Mouse (Mus musculus): ENCODE measurements at regions not wholly inside any gene's neighbourhood (a gene's known extent, or its start where the extent isn't known, plus 50 kb on each side); places are given as distances from the start of the nearest gene placed in this dataset.

GRCm38 (mm10) chr6:52417439-52418124, 104.3 kb downstream of the Evx1 start:
- Histone ChIP-seq H3K4me1 (replicated peaks) (no peaks in the 10 kb centered on the region), H3K36me3 (no peaks in the 10 kb centered on the region), H3K4me3 (replicated peaks) (no peak overlapping the region), H3K27ac (no peak overlapping the region), H3K4me2 (no peak overlapping the region), H3K9ac (no peak overlapping the region), H3K9me3 (replicated peaks) (no peaks in the 10 kb centered on the region), H3K27me3 (no peaks in the 10 kb centered on the region)
- WGBS (ENCODE audit: insufficient replicate concordance), result 67% methylated on average over 10 of the region's 10 CpGs
- ATAC-seq (ENCODE audit: low read depth), result no peak
- DNase-seq, result no peak

GRCm38 (mm10) chr6:52418451-52419170, 105.3 kb downstream of the Evx1 start:
- Histone ChIP-seq H3K27me3 (no peaks in the 10 kb centered on the region), H3K4me2 (no peak overlapping the region), H3K9ac (no peak overlapping the region), H3K36me3 (no peaks in the 10 kb centered on the region), H3K27ac (no peak overlapping the region), H3K4me1 (replicated peaks) (no peaks in the 10 kb centered on the region), H3K9me3 (replicated peaks) (no peaks in the 10 kb centered on the region), H3K4me3 (replicated peaks) (no peak overlapping the region)
- no peak for ATAC-seq (ENCODE audit: low read depth)
- DNase-seq, result no peak
- WGBS (ENCODE audit: insufficient replicate concordance), result 66% methylated on average over 12 of the region's 12 CpGs

DNA sequence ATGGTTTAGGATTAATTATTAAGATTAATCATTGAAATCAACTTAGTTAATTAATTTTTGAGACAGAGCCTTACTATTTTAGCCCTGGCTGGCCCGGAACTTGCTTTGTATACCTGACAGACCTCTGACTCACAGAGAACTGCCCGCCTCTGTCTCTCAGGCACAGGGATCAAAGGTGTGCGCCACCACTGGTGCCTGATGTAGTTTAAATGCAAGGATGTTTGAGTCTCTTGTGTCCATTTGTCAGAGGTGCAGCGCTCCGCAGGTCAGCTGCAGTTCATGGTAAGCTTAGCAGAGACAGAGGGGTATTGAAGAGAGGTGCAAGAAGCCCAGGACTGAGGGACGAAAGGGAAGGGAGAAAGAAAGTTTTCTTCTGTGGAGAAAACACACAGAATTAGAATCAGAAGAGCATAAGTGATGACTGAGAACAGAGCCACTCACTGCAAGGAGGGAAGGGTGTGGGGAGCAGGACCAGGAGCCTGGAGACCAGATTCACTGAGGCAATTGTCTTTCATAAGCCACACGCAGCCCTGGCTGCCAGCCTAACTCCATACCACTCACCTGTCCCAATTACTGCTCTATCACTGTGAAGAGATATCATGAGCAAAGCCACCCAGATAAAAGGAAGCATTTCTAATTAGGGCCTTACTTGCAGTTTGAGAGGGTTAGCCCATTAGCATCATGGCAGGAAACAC, 107.1 kb downstream of the Evx1 start:
- Histone ChIP-seq H3K4me1 (replicated peaks) (no peaks in the 10 kb centered on the region), H3K4me2 (no peak overlapping the region), H3K9me3 (replicated peaks) (no peaks in the 10 kb centered on the region), H3K4me3 (replicated peaks) (no peak overlapping the region), H3K36me3 (no peaks in the 10 kb centered on the region), H3K27me3 (no peaks in the 10 kb centered on the region), H3K27ac (no peak overlapping the region), H3K9ac (no peak overlapping the region)
- 70% methylated on average over 7 of the region's 7 CpGs for WGBS (ENCODE audit: insufficient replicate concordance)
- DNase-seq (no peak), ATAC-seq (ENCODE audit: low read depth) (no peak)

DNA sequence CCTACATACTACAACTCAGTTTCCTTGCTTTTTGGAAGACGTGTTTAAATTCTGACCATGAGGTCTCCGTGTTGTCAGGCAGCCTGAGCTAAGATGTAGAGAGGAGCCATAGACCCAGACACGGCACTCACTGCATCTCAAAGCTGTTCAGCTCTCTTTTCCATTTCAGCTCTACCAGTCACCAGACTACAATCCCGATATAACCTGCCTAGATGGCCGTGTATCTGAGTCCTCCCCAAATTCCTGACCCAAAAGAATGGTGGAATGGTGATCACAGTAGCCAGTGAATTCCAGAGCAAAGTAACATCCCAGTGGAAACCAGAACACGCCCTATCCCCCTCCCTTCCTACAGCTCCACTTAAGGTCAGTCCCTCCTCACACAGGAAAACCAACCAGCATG, 108.5 kb downstream of the Evx1 start:
- Histone ChIP-seq H3K9me3 (replicated peaks) (no peaks in the 10 kb centered on the region), H3K4me3 (replicated peaks) (no peak overlapping the region), H3K4me2 (no peak overlapping the region), H3K27ac (no peak overlapping the region), H3K36me3 (no peaks in the 10 kb centered on the region), H3K27me3 (no peaks in the 10 kb centered on the region), H3K4me1 (replicated peaks) (no peaks in the 10 kb centered on the region), H3K9ac (no peak overlapping the region)
- ATAC-seq (ENCODE audit: low read depth), result no peak
- DNase-seq, result no peak
- WGBS (ENCODE audit: insufficient replicate concordance), result 59% methylated on average over 6 of the region's 6 CpGs

DNA sequence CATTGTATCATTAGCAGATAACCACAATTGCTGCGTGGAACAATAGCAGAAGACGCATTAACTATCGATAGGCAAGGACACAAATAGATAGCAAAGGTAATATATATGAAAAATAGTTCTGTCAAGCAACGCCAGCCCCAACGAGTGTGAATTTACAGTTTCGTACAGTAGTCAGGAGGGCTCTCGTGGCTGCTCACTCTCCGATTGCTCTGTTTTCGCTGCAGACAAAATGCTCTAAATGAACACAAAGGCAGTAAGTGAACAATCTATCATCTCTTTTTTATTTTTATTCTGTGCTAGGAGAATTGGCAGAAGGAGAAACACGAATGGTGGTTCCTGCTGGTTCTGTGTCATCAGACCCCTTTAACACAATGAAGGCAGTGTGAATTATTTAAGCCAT, 109.4 kb downstream of the Evx1 start:
- 68% methylated on average over 10 of the region's 10 CpGs for WGBS (ENCODE audit: insufficient replicate concordance)
- ATAC-seq (ENCODE audit: low read depth) (no peak), DNase-seq (no peak)

DNA sequence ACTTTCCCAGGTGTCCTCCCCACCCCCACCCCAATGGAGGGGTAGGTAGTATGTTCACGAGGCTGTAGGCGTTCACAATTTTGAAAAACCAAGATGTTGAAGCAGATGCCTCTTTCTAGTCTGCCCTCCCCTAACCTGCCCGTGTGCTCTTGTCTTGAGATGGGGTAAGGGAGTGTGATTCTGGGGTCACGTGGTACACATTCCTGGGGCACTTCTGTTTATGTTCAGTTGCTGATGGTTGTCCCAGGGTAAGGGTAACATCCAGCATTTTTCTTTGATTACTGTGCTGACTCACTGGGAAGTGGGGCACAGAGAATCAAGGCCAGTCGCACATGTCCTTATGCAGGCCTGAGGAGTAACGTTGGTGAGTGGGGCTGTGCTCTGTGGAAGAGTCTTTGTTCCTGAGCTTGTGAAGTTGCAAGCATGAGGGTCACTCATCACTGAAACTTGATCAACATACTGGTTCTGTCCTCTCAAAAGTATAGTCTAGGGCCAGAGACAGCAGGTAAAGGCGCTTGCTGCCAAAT, 110.3 kb downstream of the Evx1 start:
- H3K27me3 ChIP-seq, result no peaks in the 10 kb centered on the region
- WGBS (ENCODE audit: insufficient replicate concordance), result 67% methylated on average over 7 of the region's 7 CpGs
- no peaks in the 10 kb centered on the region for H3K9me3 ChIP-seq (replicated peaks)
- H3K4me2 ChIP-seq, result no peak overlapping the region
- H3K4me1 ChIP-seq (replicated peaks), result no peaks in the 10 kb centered on the region
- H3K36me3 ChIP-seq, result no peaks in the 10 kb centered on the region
- no peak overlapping the region for H3K4me3 ChIP-seq (replicated peaks)
- no peak overlapping the region for H3K9ac ChIP-seq
- no peak overlapping the region for H3K27ac ChIP-seq
- DNase-seq, result no peak
- no peak for ATAC-seq (ENCODE audit: low read depth)

More for the DNA sequence above, 109.4 kb downstream of the Evx1 start:
- H3K27ac ChIP-seq, result no peak overlapping the region
- no peak overlapping the region for H3K9ac ChIP-seq
- H3K4me3 ChIP-seq (replicated peaks), result no peak overlapping the region
- H3K9me3 ChIP-seq (replicated peaks), result no peaks in the 10 kb centered on the region
- no peaks in the 10 kb centered on the region for H3K27me3 ChIP-seq
- H3K4me2 ChIP-seq, result no peak overlapping the region
- H3K36me3 ChIP-seq, result no peaks in the 10 kb centered on the region
- H3K4me1 ChIP-seq (replicated peaks), result no peaks in the 10 kb centered on the region

GRCm38 (mm10) chr6:52424440-52424839, 111.1 kb downstream of the Evx1 start:
- no peak overlapping the region for H3K9ac ChIP-seq
- DNase-seq (no peak), ATAC-seq (ENCODE audit: low read depth) (no peak)
- H3K27ac ChIP-seq, result no peak overlapping the region
- 43% methylated on average over 5 of the region's 5 CpGs for WGBS (ENCODE audit: insufficient replicate concordance)
- no peaks in the 10 kb centered on the region for H3K4me1 ChIP-seq (replicated peaks)
- H3K9me3 ChIP-seq (replicated peaks), result no peaks in the 10 kb centered on the region
- H3K27me3 ChIP-seq, result no peaks in the 10 kb centered on the region
- H3K4me3 ChIP-seq (replicated peaks), result no peak overlapping the region
- no peak overlapping the region for H3K4me2 ChIP-seq
- no peaks in the 10 kb centered on the region for H3K36me3 ChIP-seq

- 77% methylated on average over 4 of the region's 4 CpGs for WGBS (ENCODE audit: insufficient replicate concordance)
- ATAC-seq (ENCODE audit: low read depth) (no peak), DNase-seq (no peak)
- Histone ChIP-seq H3K27me3 (no peaks in the 10 kb centered on the region), H3K36me3 (no peaks in the 10 kb centered on the region), H3K27ac (no peak overlapping the region), H3K4me1 (replicated peaks) (no peaks in the 10 kb centered on the region), H3K9ac (no peak overlapping the region), H3K9me3 (replicated peaks) (no peaks in the 10 kb centered on the region), H3K4me3 (replicated peaks) (no peak overlapping the region), H3K4me2 (no peak overlapping the region)
Measured at GRCm38 (mm10) chr6:52425082-52425481, 111.8 kb downstream of the Evx1 start.

DNA sequence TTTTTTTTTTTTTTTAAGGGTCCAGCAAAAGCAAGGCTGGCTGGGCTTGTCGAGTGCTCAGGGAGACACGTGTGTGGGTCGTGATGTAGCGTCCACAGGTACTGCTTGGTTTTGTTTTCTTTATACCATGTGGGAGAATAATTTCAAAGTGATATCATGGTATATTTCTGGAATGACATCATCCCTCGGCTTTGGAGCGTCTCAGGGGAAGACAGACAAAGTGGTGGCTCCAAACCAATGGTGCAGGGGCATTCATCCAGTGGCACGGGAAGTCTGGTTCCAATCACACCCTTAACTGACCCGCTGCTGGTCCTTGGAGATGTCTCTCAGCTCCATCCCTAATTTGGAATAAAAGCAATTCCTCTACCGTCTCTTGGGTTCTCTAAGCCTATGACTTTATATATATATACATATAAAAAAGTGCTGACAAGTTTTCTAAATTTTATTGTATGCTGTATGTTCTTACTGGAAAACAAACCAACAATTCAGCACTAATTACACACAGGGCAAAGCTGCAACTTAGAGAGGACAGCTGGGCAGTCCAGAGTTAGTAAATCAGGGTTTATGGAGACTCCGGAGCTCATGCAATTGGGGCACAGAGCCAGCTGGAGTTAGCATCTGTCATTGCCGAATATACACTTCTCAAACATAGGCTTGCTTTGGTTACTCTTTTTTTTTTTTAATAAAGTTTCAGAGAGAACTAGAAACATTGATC, 115.3 kb downstream of the Evx1 start:
- Histone ChIP-seq H3K4me2 (no peak overlapping the region), H3K27me3 (no peaks in the 10 kb centered on the region), H3K9me3 (replicated peaks) (no peaks in the 10 kb centered on the region), H3K9ac (no peak overlapping the region), H3K36me3 (no peaks in the 10 kb centered on the region), H3K27ac (no peak overlapping the region), H3K4me1 (replicated peaks) (no peaks in the 10 kb centered on the region), H3K4me3 (replicated peaks) (no peak overlapping the region)
- ATAC-seq (ENCODE audit: low read depth), result no peak
- no peak for DNase-seq
- WGBS (ENCODE audit: insufficient replicate concordance), result 67% methylated on average over 11 of the region's 11 CpGs

DNA sequence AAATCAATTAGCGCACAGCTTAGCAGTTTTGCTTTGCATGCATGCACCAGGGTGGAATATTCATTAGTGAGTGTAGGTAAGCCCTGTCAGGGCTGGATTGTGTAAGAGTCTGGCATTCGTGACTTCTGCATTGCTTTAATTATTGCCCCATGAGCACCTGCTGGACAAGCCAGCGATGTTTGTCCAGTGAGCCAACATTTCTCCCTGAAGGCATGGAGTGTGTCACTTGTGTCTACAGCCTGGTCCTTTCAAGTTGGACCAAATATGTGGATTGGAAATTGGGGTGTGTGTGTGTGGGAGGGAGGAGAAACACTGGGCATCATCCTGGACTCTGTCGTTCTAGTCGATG, 115.9 kb downstream of the Evx1 start:
- DNase-seq (no peak), ATAC-seq (ENCODE audit: low read depth) (no peak)

DNA sequence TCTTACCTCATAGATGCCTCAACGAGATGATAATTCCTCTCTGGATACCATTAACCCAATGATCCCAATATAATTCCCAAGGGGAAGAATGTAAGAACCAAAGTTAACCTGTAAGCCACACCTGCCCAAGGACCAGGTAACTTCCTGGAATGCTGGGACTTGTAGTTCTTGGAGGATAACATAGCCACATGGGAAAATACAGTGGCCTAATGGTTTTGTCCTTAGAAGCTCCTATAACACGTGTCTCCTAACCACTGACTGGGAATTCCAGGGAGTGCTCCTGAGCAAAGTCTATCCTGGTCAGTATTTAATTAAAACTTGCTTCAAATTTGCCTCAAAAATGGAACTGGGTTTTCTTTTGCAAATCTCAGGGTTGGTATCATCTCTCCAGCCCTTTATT, 119.9 kb downstream of the Evx1 start:
- Histone ChIP-seq H3K36me3 (no peaks in the 10 kb centered on the region), H3K9me3 (replicated peaks) (no peaks in the 10 kb centered on the region), H3K9ac (no peak overlapping the region), H3K4me3 (replicated peaks) (no peak overlapping the region), H3K4me1 (replicated peaks) (no peaks in the 10 kb centered on the region), H3K4me2 (no peak overlapping the region), H3K27ac (no peak overlapping the region), H3K27me3 (no peaks in the 10 kb centered on the region)
- ATAC-seq (ENCODE audit: low read depth) (no peak), DNase-seq (no peak)
- 35% methylated on average over 2 of the region's 2 CpGs for WGBS (ENCODE audit: insufficient replicate concordance)

More for the DNA sequence above, 115.9 kb downstream of the Evx1 start:
- no peaks in the 10 kb centered on the region for H3K36me3 ChIP-seq
- H3K4me3 ChIP-seq (replicated peaks), result no peak overlapping the region
- H3K4me2 ChIP-seq, result no peak overlapping the region
- H3K27me3 ChIP-seq, result no peaks in the 10 kb centered on the region
- H3K9ac ChIP-seq, result no peak overlapping the region
- H3K4me1 ChIP-seq (replicated peaks), result no peaks in the 10 kb centered on the region
- no peak overlapping the region for H3K27ac ChIP-seq
- no peaks in the 10 kb centered on the region for H3K9me3 ChIP-seq (replicated peaks)
- 69% methylated on average over 5 of the region's 5 CpGs for WGBS (ENCODE audit: insufficient replicate concordance)

Data from liver, embryonic 13.5 days (tissue).